Comparison of ENCODE assay signal across 18 mouse cellular contexts in genomic region chr2:164558991-164559645, GRCm38 (mm10). TPM values are rescaled to one million over a fixed set of nuclear protein-coding genes. Genes with fewer than 3 reads are reported as not detected.
DNase-seq lines count a peak whose midpoint lies in the region; ATAC-seq and TF ChIP-seq lines count a peak whose summit lies in the region.
"Had no signal": no experiment of that assay in that cellular context is flagged by ENCODE, and none has a peak within 500 bp of the region (broad histone marks: within the 10 kb centered on the region; RNA-seq: fewer than 3 reads in every experiment).

No protein-coding gene starts in this region.

- H3K9ac ChIP-seq in lung, embryonic 14.5 days, result no peak overlapping the region
- no peak overlapping the region for H3K9ac ChIP-seq in stomach, embryonic 15.5 days
- H3K9ac ChIP-seq: embryonic facial prominence, embryonic 12.5 days; forebrain, embryonic 15.5 days; kidney, embryonic 15.5 days; limb, embryonic 15.5 days had no signal

- H3K4me2 ChIP-seq in lung, embryonic 14.5 days, result 0 out of 2 replicates have a peak overlapping the region, but pooled peaks have one; percentile 19
- H3K4me2 ChIP-seq in stomach, embryonic 15.5 days, result peak overlapping the region; percentile 12; the same call in 1 of the 2 replicates
- H3K4me2 ChIP-seq: embryonic facial prominence, embryonic 12.5 days; forebrain, embryonic 15.5 days; kidney, embryonic 15.5 days; limb, embryonic 15.5 days had no signal

- peak overlapping the region; percentile 59 for H3K27ac ChIP-seq in lung, embryonic 14.5 days (ENCODE audit: low read depth)
- H3K27ac ChIP-seq in stomach, embryonic 15.5 days, result peak overlapping the region; percentile 73
- H3K27ac ChIP-seq: embryonic facial prominence, embryonic 12.5 days; forebrain, embryonic 15.5 days; kidney, embryonic 15.5 days; limb, embryonic 15.5 days had no signal

- TF ChIP-seq CTCF in lung, embryonic 14.5 days (IDR thresholded peaks at IDR 0.05; ENCODE audit: low read depth), result no peak

- no peak for ATAC-seq in lung, embryonic 14.5 days (ENCODE audit: insufficient read depth)
- peak; percentile 44; the same call in 1 of the 2 replicates for ATAC-seq in stomach, embryonic 15.5 days (ENCODE audit: insufficient read depth, low FRiP score, low read depth)
- ATAC-seq: forebrain, embryonic 15.5 days; midbrain, embryonic 16.5 days had no signal

- 33% methylated on average over 16 of the region's 16 CpGs for WGBS in lung, embryonic 14.5 days
- WGBS in stomach, embryonic 15.5 days, result 34% methylated on average over 16 of the region's 16 CpGs

- no peaks in the 10 kb centered on the region for H3K36me3 ChIP-seq in lung, embryonic 14.5 days (ENCODE audit: insufficient read depth)
- H3K36me3 ChIP-seq in stomach, embryonic 15.5 days, result no peaks in the 10 kb centered on the region
- H3K36me3 ChIP-seq: embryonic facial prominence, embryonic 12.5 days; forebrain, embryonic 15.5 days; kidney, embryonic 15.5 days; limb, embryonic 15.5 days had no signal

- H3K27me3 ChIP-seq in lung, embryonic 14.5 days (ENCODE audit: insufficient read depth, low read length), result peaks cover 7% of the 10 kb centered on the region; the same call in 1 of the 2 replicates
- no peaks in the 10 kb centered on the region for H3K27me3 ChIP-seq in stomach, embryonic 15.5 days (replicated peaks)
- H3K27me3 ChIP-seq: embryonic facial prominence, embryonic 12.5 days had no signal

- 0 out of 2 replicates have a peak, but pooled peaks cover 2% of the 10 kb centered on the region for H3K4me1 ChIP-seq in lung, embryonic 14.5 days (ENCODE audit: insufficient read depth)
- peaks cover 10% of the 10 kb centered on the region for H3K4me1 ChIP-seq in stomach, embryonic 15.5 days

- H3K4me3 ChIP-seq in lung, embryonic 14.5 days (ENCODE audit: low read depth, low read length), result no peak overlapping the region
- H3K4me3 ChIP-seq in stomach, embryonic 15.5 days (replicated peaks), result no peak overlapping the region
- H3K4me3 ChIP-seq: embryonic facial prominence, embryonic 12.5 days; forebrain, embryonic 15.5 days; kidney, embryonic 15.5 days; limb, embryonic 15.5 days had no signal

- DNase-seq in urinary bladder, adult 18-20 months (ENCODE audit: low spot score in 2 of 2), result peak; percentile 41 to 62
- DNase-seq in urinary bladder, adult 2 months (ENCODE audit: low spot score), result no peak
- DNase-seq in c-Kit-positive CD71-negative TER-119-negative erythroid progenitor cells, embryonic 14.5 days (ENCODE audit: low read depth), result peak; percentile 8
- peak; percentile 45 for DNase-seq in lung, embryonic 14.5 days
- no peak for DNase-seq in B cell, adult 2 months
- no peak for DNase-seq in embryo, embryonic 11 days
- no peak for DNase-seq in cerebellum, adult 18-20 months
- DNase-seq: adrenal gland, adult 2 months; cerebellum, adult 11-12 months; heart, postnatal 14 days; thymus, postnatal 14 days had no signal

- no peaks in the 10 kb centered on the region for H3K9me3 ChIP-seq in lung, embryonic 14.5 days (ENCODE audit: low read depth, low read length)
- H3K9me3 ChIP-seq in stomach, embryonic 15.5 days, result no peaks in the 10 kb centered on the region
- H3K9me3 ChIP-seq: embryonic facial prominence, embryonic 12.5 days; forebrain, embryonic 15.5 days; kidney, embryonic 15.5 days; limb, embryonic 15.5 days had no signal

RNA-seq across cellular contexts. Expression of gene Wfdc2, which starts 3.1 kb away (rescaled TPM):
- 775 and 802 TPM in 2 replicates for polyA plus RNA-seq in urinary bladder, adult 2 months (2012; rRNA removed)
- polyA plus RNA-seq in lung, embryonic 14.5 days (2014; fragmentation: Nextera tagmentation; extraction: Ambion mirVana), result 280 and 282 TPM in 2 replicates
- 162 and 175 TPM in 2 replicates for polyA plus RNA-seq in stomach, embryonic 15.5 days (2015; fragmentation: Nextera tagmentation; extraction: Ambion mirVana)

RNA-seq across cellular contexts. Expression of gene Spint3, which starts 14.1 kb away (rescaled TPM):
- polyA plus RNA-seq in urinary bladder, adult 2 months (2012; rRNA removed), result 0.14 and 0.31 TPM in 2 replicates
- not detected in 2 replicates for polyA plus RNA-seq in lung, embryonic 14.5 days (2014; fragmentation: Nextera tagmentation; extraction: Ambion mirVana)
- polyA plus RNA-seq in stomach, embryonic 15.5 days (2015; fragmentation: Nextera tagmentation; extraction: Ambion mirVana), result not detected in 2 replicates
- polyA plus RNA-seq: adrenal gland, adult 2 months; embryonic facial prominence, embryonic 12.5 days; forebrain, embryonic 15.5 days; kidney, embryonic 15.5 days; limb, embryonic 15.5 days; midbrain, embryonic 16.5 days; small intestine, adult 2 months had no signal

RNA-seq across cellular contexts. Expression of gene Wfdc6a, which starts 26.1 kb away (rescaled TPM):
- polyA plus RNA-seq in urinary bladder, adult 2 months (2012; rRNA removed), result 1.3 and 2.0 TPM in 2 replicates
- polyA plus RNA-seq in lung, embryonic 14.5 days (2014; fragmentation: Nextera tagmentation; extraction: Ambion mirVana), result 0.65 and 0.95 TPM in 2 replicates
- 1.0 and 1.5 TPM in 2 replicates for polyA plus RNA-seq in stomach, embryonic 15.5 days (2015; fragmentation: Nextera tagmentation; extraction: Ambion mirVana)
- polyA plus RNA-seq: embryonic facial prominence, embryonic 12.5 days; forebrain, embryonic 15.5 days; midbrain, embryonic 16.5 days; small intestine, adult 2 months had no signal

RNA-seq across cellular contexts. Expression of gene Eppin, which starts 34.3 kb away (rescaled TPM):
- polyA plus RNA-seq in urinary bladder, adult 2 months (2012; rRNA removed), result not detected in 2 replicates
- polyA plus RNA-seq in lung, embryonic 14.5 days (2014; fragmentation: Nextera tagmentation; extraction: Ambion mirVana), result not detected in 2 replicates
- polyA plus RNA-seq in stomach, embryonic 15.5 days (2015; fragmentation: Nextera tagmentation; extraction: Ambion mirVana), result not detected in 2 replicates
- polyA plus RNA-seq: adrenal gland, adult 2 months; embryonic facial prominence, embryonic 12.5 days; forebrain, embryonic 15.5 days; kidney, embryonic 15.5 days; limb, embryonic 15.5 days; midbrain, embryonic 16.5 days; small intestine, adult 2 months had no signal

RNA-seq across cellular contexts. Expression of gene Wfdc6b, which starts 54.2 kb away (rescaled TPM):
- not detected in 2 replicates for polyA plus RNA-seq in urinary bladder, adult 2 months (2012; rRNA removed)
- not detected in 2 replicates for polyA plus RNA-seq in lung, embryonic 14.5 days (2014; fragmentation: Nextera tagmentation; extraction: Ambion mirVana)
- polyA plus RNA-seq in stomach, embryonic 15.5 days (2015; fragmentation: Nextera tagmentation; extraction: Ambion mirVana), result not detected in 2 replicates
- polyA plus RNA-seq: adrenal gland, adult 2 months; embryonic facial prominence, embryonic 12.5 days; forebrain, embryonic 15.5 days; kidney, embryonic 15.5 days; limb, embryonic 15.5 days; midbrain, embryonic 16.5 days; small intestine, adult 2 months had no signal

Comparison
In these comparisons a context has a peak if more than half of its experiments do, and no peak if none do; other contexts are left out.
1. DNase-seq: peak in urinary bladder, adult 18-20 months (2 of 2), c-Kit-positive CD71-negative TER-119-negative erythroid progenitor cells, embryonic 14.5 days (single experiment) and lung, embryonic 14.5 days (single experiment); none in urinary bladder, adult 2 months (single experiment), B cell, adult 2 months (0 of 2), embryo, embryonic 11 days (single experiment) and cerebellum, adult 18-20 months (0 of 2).